Mouse (Mus musculus) monocyte, adult 5-6 weeks (primary cell): ENCODE data around the gene Parp6. TPM values are rescaled to one million over a fixed set of nuclear protein-coding genes. Genes with fewer than 3 reads are reported as not detected.

Experiments used
- ATAC-seq: fragments of 153-309, 156-312 bp; replicated peaks from 2 replicates; pipeline ENCODE4 v1.8.0; 2017; ENCODE audit warnings: mild to moderate bottlenecking; ENCODE audit not compliant: low TSS enrichment, insufficient number of reproducible peaks, severe bottlenecking, poor library complexity, low FRiP score
- total RNA-seq: library from RNA; stranded (forward); fragments of 200-1000, 200-491, 200-594 nt; gene quantifications from 3 replicates; pipeline ENCODE4 v1.2.3, GENCODE M21; 2017

The Parp6 gene
- total RNA-seq, 1 experiment from 2014 or later, result 25.5 TPM

GRCm38 (mm10) chr9:59653371-59653770 is 36.3 kb downstream of the Parp6 start:
- no peak for ATAC-seq

GRCm38 (mm10) chr9:59654450-59654983 is 37.4 kb downstream of the Parp6 start:
- no peak for ATAC-seq

GRCm38 (mm10) chr9:59655958-59656634 is 39.0 kb downstream of the Parp6 start, which contains the start of gene Pkm:
Pkm (plus strand) TSS chr9:59656368.
- ATAC-seq, result peak; percentile 72

GRCm38 (mm10) chr9:59656635-59657617 is 39.8 kb downstream of the Parp6 start:
- ATAC-seq, result peak; percentile 19

GRCm38 (mm10) chr9:59658146-59658545 is 41.1 kb downstream of the Parp6 start:
- ATAC-seq, result no peak

- ATAC-seq, result peak; percentile 40
These were observed 42.2 kb downstream of the Parp6 start for GRCm38 (mm10) chr9:59659036-59660026.

- ATAC-seq, result no peak
These were observed 43.3 kb downstream of the Parp6 start for GRCm38 (mm10) chr9:59660421-59660820.

- no peak for ATAC-seq
These were observed 44.4 kb downstream of the Parp6 start for GRCm38 (mm10) chr9:59661298-59661975.

GRCm38 (mm10) chr9:59663226-59663625 is 46.1 kb downstream of the Parp6 start:
- ATAC-seq, result no peak

GRCm38 (mm10) chr9:59663957-59664356 is 46.9 kb downstream of the Parp6 start:
- ATAC-seq, result no peak

GRCm38 (mm10) chr9:59664664-59665256 is 47.7 kb downstream of the Parp6 start:
- ATAC-seq, result no peak

GRCm38 (mm10) chr9:59666016-59666415 is 48.9 kb downstream of the Parp6 start:
- no peak for ATAC-seq

GRCm38 (mm10) chr9:59666813-59667212 is 49.7 kb downstream of the Parp6 start:
- ATAC-seq, result no peak

- no peak for ATAC-seq
These were observed 50.2 kb downstream of the Parp6 start for GRCm38 (mm10) chr9:59667250-59667649.

GRCm38 (mm10) chr9:59667904-59668303 is 50.8 kb downstream of the Parp6 start:
- ATAC-seq, result no peak

- no peak for ATAC-seq
These were observed 51.4 kb downstream of the Parp6 start for GRCm38 (mm10) chr9:59668473-59668872.

GRCm38 (mm10) chr9:59669172-59669571 is 52.1 kb downstream of the Parp6 start:
- ATAC-seq, result no peak
